Mouse (Mus musculus): ENCODE measurements around the gene Grm2. TPM values are rescaled to one million over a fixed set of nuclear protein-coding genes. Genes with fewer than 3 reads are reported as not detected.
"Not testable (repeated sequence)": the region's sequence is repeated elsewhere in the genome, so short reads cannot be mapped to it uniquely, and the experiment has no call there.

Grm2 gene
- polyA plus RNA-seq, 1 experiment = not detected

GRCm38 (mm10) chr9:106613951-106614350, 41.9 kb downstream of the Grm2 start:
- Histone ChIP-seq H3K36me3 (ENCODE audit: control insufficient read depth, insufficient read depth) (no peaks in the 10 kb centered on the region), H3K27me3 (ENCODE audit: control insufficient read depth, insufficient read depth, insufficient read length) (peaks cover 50% of the 10 kb centered on the region), H3K79me2 (ENCODE audit: control insufficient read depth, insufficient read depth) (no peaks in the 10 kb centered on the region), H3K4me2 (ENCODE audit: low read depth) (no peak overlapping the region), H3ac (ENCODE audit: control insufficient read depth, insufficient read length) (no peak overlapping the region), H3K4me3 (no peak overlapping the region)
- no peak for TF ChIP-seq MAX (IDR thresholded peaks at IDR 0.05; ENCODE audit: low read depth)
- no peak for TF ChIP-seq MYOD1 (IDR thresholded peaks at IDR 0.05; ENCODE audit: control insufficient read depth in 1 of 3, insufficient read length in 2 of 3, low read depth in 2 of 3)
- no peak for TF ChIP-seq MYOG (IDR thresholded peaks at IDR 0.05; ENCODE audit: control insufficient read depth in 1 of 3, insufficient read depth in 1 of 3, insufficient read length in 2 of 3, low read depth in 2 of 3)
- TF ChIP-seq POLR2AphosphoS2 (IDR thresholded peaks at IDR 0.05; ENCODE audit: insufficient read length, low read depth) = no peak
- no peak for TF ChIP-seq TCF3 (IDR thresholded peaks at IDR 0.05; ENCODE audit: insufficient read length, low read depth)
- no peak for TF ChIP-seq TCF12 (IDR thresholded peaks at IDR 0.05; ENCODE audit: insufficient read depth, poor library complexity, severe bottlenecking)
- TF ChIP-seq USF1 (IDR thresholded peaks at IDR 0.05; ENCODE audit: low read depth) = no peak
- no peak for TF ChIP-seq E2F4 (IDR thresholded peaks at IDR 0.05; ENCODE audit: insufficient read depth)

GRCm38 (mm10) chr9:106610727-106611126, 45.2 kb downstream of the Grm2 start:
- TF ChIP-seq MAX (IDR thresholded peaks at IDR 0.05; ENCODE audit: low read depth) (no peak), MYOG (IDR thresholded peaks at IDR 0.05; ENCODE audit: control insufficient read depth in 1 of 3, insufficient read depth in 1 of 3, insufficient read length in 2 of 3, low read depth in 2 of 3) (no peak), MYOD1 (IDR thresholded peaks at IDR 0.05; ENCODE audit: control insufficient read depth in 1 of 3, insufficient read length in 2 of 3, low read depth in 2 of 3) (no peak), TCF12 (IDR thresholded peaks at IDR 0.05; ENCODE audit: insufficient read depth, poor library complexity, severe bottlenecking) (no peak)
- no peak overlapping the region for H3ac ChIP-seq (ENCODE audit: control insufficient read depth, insufficient read length)
- H3K36me3 ChIP-seq (ENCODE audit: control insufficient read depth, insufficient read depth) = no peaks in the 10 kb centered on the region
- no peak overlapping the region for H3K4me2 ChIP-seq (ENCODE audit: low read depth)
- no peaks in the 10 kb centered on the region for H3K79me2 ChIP-seq (ENCODE audit: control insufficient read depth, insufficient read depth)
- H3K27me3 ChIP-seq (ENCODE audit: control insufficient read depth, insufficient read depth, insufficient read length) = peaks cover 49% of the 10 kb centered on the region
- H3K4me3 ChIP-seq = no peak overlapping the region

- peaks cover 7% of the 10 kb centered on the region for H3K27me3 ChIP-seq (ENCODE audit: control insufficient read depth, insufficient read depth, insufficient read length)
- H3K4me2 ChIP-seq (ENCODE audit: low read depth) = no peak overlapping the region
- H3K79me2 ChIP-seq (ENCODE audit: control insufficient read depth, insufficient read depth) = no peaks in the 10 kb centered on the region
- H3ac ChIP-seq (ENCODE audit: control insufficient read depth, insufficient read length) = no peak overlapping the region
- H3K36me3 ChIP-seq (ENCODE audit: control insufficient read depth, insufficient read depth) = no peaks in the 10 kb centered on the region
- TF ChIP-seq MYOD1 (IDR thresholded peaks at IDR 0.05; ENCODE audit: control insufficient read depth in 1 of 3, insufficient read length in 2 of 3, low read depth in 2 of 3) (no peak), E2F4 (IDR thresholded peaks at IDR 0.05; ENCODE audit: insufficient read depth) (no peak), REST (IDR thresholded peaks at IDR 0.05; ENCODE audit: insufficient read depth, insufficient read length) (no peak), POLR2AphosphoS2 (IDR thresholded peaks at IDR 0.05; ENCODE audit: insufficient read length, low read depth) (no peak), SRF (IDR thresholded peaks at IDR 0.05; ENCODE audit: control insufficient read depth, insufficient read length, low read depth) (no peak), MYOG (IDR thresholded peaks at IDR 0.05; ENCODE audit: control insufficient read depth in 1 of 3, insufficient read depth in 1 of 3, insufficient read length in 2 of 3, low read depth in 2 of 3) (no peak), POLR2A (IDR thresholded peaks at IDR 0.05; ENCODE audit: insufficient read length, low read depth) (no peak), MAX (IDR thresholded peaks at IDR 0.05; ENCODE audit: low read depth) (no peak), TCF3 (IDR thresholded peaks at IDR 0.05; ENCODE audit: insufficient read length, low read depth) (no peak), USF1 (IDR thresholded peaks at IDR 0.05; ENCODE audit: low read depth) (no peak), CEBPB (IDR thresholded peaks at IDR 0.05; ENCODE audit: insufficient read depth, poor library complexity, severe bottlenecking) (no peak), TCF12 (IDR thresholded peaks at IDR 0.05; ENCODE audit: insufficient read depth, poor library complexity, severe bottlenecking) (no peak)
- H3K4me3 ChIP-seq = no peak overlapping the region
Measured at GRCm38 (mm10) chr9:106600546-106600945, 55.3 kb downstream of the Grm2 start.

GRCm38 (mm10) chr9:106598466-106598865, 57.4 kb downstream of the Grm2 start:
- Histone ChIP-seq H3K27me3 (ENCODE audit: control insufficient read depth, insufficient read depth, insufficient read length) (peaks cover 7% of the 10 kb centered on the region), H3K4me2 (ENCODE audit: low read depth) (no peak overlapping the region), H3K36me3 (ENCODE audit: control insufficient read depth, insufficient read depth) (no peaks in the 10 kb centered on the region), H3K4me3 (no peak overlapping the region), H3K79me2 (ENCODE audit: control insufficient read depth, insufficient read depth) (no peaks in the 10 kb centered on the region), H3ac (ENCODE audit: control insufficient read depth, insufficient read length) (no peak overlapping the region)
- no peak for TF ChIP-seq USF1 (IDR thresholded peaks at IDR 0.05; ENCODE audit: low read depth)
- no peak for TF ChIP-seq MYOG (IDR thresholded peaks at IDR 0.05; ENCODE audit: control insufficient read depth in 1 of 3, insufficient read depth in 1 of 3, insufficient read length in 2 of 3, low read depth in 2 of 3)
- no peak for TF ChIP-seq TCF12 (IDR thresholded peaks at IDR 0.05; ENCODE audit: insufficient read depth, poor library complexity, severe bottlenecking)
- TF ChIP-seq SRF (IDR thresholded peaks at IDR 0.05; ENCODE audit: control insufficient read depth, insufficient read length, low read depth) = no peak
- no peak for TF ChIP-seq MAX (IDR thresholded peaks at IDR 0.05; ENCODE audit: low read depth)
- TF ChIP-seq REST (IDR thresholded peaks at IDR 0.05; ENCODE audit: insufficient read depth, insufficient read length) = no peak
- no peak for TF ChIP-seq POLR2AphosphoS2 (IDR thresholded peaks at IDR 0.05; ENCODE audit: insufficient read length, low read depth)
- TF ChIP-seq TCF3 (IDR thresholded peaks at IDR 0.05; ENCODE audit: insufficient read length, low read depth) = no peak
- TF ChIP-seq POLR2A (IDR thresholded peaks at IDR 0.05; ENCODE audit: insufficient read length, low read depth) = no peak
- TF ChIP-seq CEBPB (IDR thresholded peaks at IDR 0.05; ENCODE audit: insufficient read depth, poor library complexity, severe bottlenecking) = no peak
- TF ChIP-seq MYOD1 (IDR thresholded peaks at IDR 0.05; ENCODE audit: control insufficient read depth in 1 of 3, insufficient read length in 2 of 3, low read depth in 2 of 3) = no peak
- TF ChIP-seq E2F4 (IDR thresholded peaks at IDR 0.05; ENCODE audit: insufficient read depth) = no peak

- Histone ChIP-seq H3K4me3 (no peak overlapping the region), H3K36me3 (ENCODE audit: control insufficient read depth, insufficient read depth) (no peaks in the 10 kb centered on the region), H3K4me2 (ENCODE audit: low read depth) (no peak overlapping the region), H3ac (ENCODE audit: control insufficient read depth, insufficient read length) (no peak overlapping the region), H3K79me2 (ENCODE audit: control insufficient read depth, insufficient read depth) (no peaks in the 10 kb centered on the region), H3K27me3 (ENCODE audit: control insufficient read depth, insufficient read depth, insufficient read length) (peaks cover 7% of the 10 kb centered on the region)
- TF ChIP-seq POLR2AphosphoS2 (IDR thresholded peaks at IDR 0.05; ENCODE audit: insufficient read length, low read depth) = no peak
- no peak for TF ChIP-seq POLR2A (IDR thresholded peaks at IDR 0.05; ENCODE audit: insufficient read length, low read depth)
- no peak for TF ChIP-seq REST (IDR thresholded peaks at IDR 0.05; ENCODE audit: insufficient read depth, insufficient read length)
- no peak for TF ChIP-seq USF1 (IDR thresholded peaks at IDR 0.05; ENCODE audit: low read depth)
Measured at GRCm38 (mm10) chr9:106595836-106596235, 60.0 kb downstream of the Grm2 start.

- H3ac ChIP-seq (ENCODE audit: control insufficient read depth, insufficient read length); H3K79me2 ChIP-seq (ENCODE audit: control insufficient read depth, insufficient read depth); H3K36me3 ChIP-seq (ENCODE audit: control insufficient read depth, insufficient read depth); H3K4me2 ChIP-seq (ENCODE audit: low read depth); H3K27me3 ChIP-seq (ENCODE audit: control insufficient read depth, insufficient read depth, insufficient read length); H3K4me3 ChIP-seq: not testable (repeated sequence)
Measured at GRCm38 (mm10) chr9:106595402-106595801, 60.5 kb downstream of the Grm2 start.
